Mouse (Mus musculus) spleen, adult 12 weeks (tissue): ENCODE measurements around the gene Rpa1.
"Not testable (repeated sequence)": the region's sequence is repeated elsewhere in the genome, so short reads cannot be mapped to it uniquely, and the experiment has no call there.

ENCODE experiments used
- DNase-seq: peaks from one replicate; pipeline ENCODE4 v3.0.0; 2022; ENCODE audit warnings: low spot score

The Rpa1 gene

DNA sequence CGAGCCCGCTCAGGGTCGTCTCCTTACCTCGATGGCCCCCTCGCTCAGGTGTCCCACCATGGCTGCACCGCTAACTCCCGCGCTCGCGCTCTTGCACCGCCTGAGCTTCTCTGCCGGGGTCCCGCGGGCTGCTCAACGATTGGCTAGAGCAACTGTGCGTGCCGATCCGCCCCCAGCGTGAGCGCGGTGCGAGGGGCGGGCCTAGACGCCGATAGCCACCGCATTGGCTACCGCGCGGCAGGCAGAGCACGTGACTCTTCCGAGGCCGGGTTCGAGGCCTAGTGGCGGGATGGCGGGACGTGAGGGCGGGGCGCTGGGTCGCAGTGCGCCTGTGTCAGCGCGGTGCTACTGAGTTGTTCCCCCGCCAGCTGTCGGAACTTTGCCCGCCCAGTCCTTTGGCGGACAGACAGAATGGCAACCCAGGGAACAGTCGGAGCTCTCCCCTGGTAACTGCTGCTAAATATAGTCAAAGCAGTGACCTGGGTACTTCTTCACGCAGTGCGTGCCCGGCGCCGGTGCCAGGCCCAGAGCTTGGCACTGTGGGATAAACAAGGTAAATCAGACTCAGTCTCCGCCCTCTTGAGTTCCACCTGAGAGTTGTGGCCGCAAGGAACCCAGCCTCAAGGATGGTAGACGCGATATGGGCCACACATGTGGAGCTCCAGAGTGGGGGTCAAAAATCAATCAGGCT lies at the start of gene Rpa1, which contains the start of gene Smyd4:
TSS of gene Rpa1 (minus strand) at position 126 of the 691 bp plus-strand sequence.
TSS of gene Smyd4 (plus strand) at position 235 of the 691 bp plus-strand sequence.
- peak; percentile 91 for DNase-seq

DNA sequence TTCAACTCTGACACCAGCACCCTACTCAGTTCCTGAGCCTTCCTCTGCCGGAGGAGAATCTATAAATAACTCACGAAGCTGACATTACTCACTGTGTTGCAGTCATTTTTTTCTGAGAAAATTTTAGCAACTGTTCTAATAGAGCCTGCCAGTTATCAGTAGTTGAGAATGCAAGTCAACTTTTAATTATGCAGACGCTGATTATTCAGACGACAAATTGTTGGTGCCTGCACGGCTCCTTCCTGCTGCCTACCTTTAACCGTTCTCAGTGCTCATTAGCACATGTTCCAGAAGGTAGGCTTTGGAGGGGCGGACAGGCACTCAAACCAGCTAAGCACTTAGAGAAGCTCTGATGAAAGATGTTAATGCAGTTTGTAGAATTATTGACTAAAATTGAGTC lies 49.3 kb upstream of the Rpa1 start:
- DNase-seq = no peak

DNA sequence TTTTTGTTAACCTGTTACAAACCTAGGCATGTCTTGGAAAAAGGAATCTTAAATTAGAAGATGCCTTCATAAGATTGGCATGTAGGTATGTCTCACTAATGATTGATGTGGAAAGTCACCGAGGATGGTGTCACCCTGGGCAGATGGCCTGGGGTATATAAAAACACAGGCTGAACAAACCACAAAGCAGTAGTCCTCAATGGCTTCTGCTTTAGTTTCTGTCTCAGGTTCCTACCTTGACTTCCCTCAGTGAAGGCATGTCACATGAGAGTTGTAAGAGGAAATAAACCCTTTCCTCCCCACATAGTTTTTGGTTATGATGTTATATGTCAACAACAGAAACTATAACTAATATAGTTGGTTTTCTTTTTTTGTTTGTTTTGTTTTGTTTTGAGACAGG lies 47.5 kb upstream of the Rpa1 start:
- DNase-seq = no peak

DNA sequence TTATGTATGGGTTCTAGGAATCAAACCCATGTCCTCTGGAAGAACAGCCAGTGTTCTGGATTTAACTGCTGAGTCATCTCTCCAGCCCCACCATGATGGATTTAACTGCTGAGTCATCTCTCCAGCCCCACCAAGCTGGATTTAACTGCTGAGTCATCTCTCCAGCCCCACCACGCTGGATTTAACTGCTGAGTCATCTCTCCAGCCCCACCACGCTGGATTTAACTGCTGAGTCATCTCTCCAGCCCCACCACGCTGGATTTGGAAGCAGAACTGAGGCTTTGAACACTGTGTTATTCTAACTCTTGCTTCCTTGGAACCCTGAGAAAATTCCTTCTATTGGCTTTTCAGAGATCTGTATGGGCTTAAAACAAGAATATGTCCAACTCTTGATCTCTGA lies 35.4 kb upstream of the Rpa1 start:
- not testable (repeated sequence) for DNase-seq

DNA sequence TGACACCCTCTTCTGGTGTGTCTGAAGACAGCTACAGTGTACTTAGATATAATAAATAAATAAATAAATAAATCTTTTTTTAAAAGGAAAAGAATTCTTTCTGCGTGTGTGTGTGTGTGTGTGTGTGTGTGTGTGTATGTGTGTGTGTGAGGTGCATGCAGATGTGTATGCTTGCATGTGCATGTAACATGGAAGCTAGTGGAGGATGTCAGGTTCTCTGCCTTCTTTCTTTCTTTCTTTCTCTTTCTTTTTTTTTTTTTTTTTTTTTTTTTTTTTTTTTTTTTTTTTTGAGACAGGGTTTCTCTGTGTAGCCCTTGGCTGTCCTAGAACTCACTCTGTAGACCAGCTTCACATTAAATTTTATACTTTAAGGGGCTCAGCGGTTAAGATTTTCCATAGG lies 30.7 kb upstream of the Rpa1 start:
- not testable (repeated sequence) for DNase-seq

DNA sequence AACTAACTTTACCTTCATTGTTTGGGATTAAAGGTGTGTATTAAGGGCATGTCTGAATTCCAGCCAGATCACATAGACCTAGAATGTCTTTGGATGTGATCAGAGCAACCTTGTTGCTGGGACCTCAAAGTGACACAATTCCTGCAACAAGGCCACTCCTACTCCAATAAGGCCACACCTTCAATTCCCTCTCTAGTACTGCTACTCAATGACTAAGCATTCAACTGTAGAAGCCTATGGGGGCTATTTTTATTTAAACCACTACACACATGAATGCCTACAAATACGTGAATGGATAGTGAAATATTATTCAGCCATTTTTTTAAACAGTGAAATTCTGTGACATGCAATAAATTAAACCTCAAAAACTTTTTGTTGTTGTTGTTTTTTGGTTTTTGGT lies 29.0 kb upstream of the Rpa1 start:
- no peak for DNase-seq

DNA sequence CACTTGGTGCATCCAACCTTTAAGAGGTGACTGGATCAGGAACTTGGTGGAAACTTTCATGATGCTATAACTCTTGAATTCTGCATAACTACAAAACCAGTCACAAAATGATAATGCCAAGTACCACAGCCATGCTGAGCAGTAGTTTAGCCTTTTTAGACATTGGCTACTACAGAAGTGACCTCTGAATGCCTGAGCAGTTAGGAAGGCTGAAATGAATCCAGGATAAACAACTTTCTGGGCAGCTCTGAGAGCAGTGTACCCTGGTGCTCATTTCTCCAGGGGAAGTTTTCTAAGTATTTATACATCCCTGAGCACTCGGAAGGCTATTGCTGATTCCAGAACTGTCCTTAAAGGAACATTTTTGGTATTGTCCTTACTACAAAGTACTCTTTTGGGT lies 7.4 kb upstream of the Rpa1 start:
- DNase-seq = no peak

DNA sequence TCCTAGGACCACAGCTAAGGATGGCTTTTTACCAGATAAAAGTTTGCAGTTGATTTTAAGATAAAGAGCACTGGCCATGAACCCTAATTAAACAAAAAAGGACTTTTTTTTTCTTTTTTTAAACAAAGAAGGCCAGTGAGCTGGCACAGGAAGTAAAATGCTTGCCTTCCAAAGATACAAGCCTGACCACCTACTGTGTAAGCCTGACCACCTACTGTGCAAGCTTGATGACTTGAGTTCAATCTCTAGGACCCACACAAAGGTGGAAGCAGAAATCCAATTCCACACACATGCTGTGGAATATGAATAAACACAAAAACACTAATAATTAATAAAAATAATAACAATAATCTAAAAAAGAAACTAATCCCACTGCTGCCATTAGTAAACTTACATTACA lies 3.1 kb upstream of the Rpa1 start:
- no peak for DNase-seq

DNA sequence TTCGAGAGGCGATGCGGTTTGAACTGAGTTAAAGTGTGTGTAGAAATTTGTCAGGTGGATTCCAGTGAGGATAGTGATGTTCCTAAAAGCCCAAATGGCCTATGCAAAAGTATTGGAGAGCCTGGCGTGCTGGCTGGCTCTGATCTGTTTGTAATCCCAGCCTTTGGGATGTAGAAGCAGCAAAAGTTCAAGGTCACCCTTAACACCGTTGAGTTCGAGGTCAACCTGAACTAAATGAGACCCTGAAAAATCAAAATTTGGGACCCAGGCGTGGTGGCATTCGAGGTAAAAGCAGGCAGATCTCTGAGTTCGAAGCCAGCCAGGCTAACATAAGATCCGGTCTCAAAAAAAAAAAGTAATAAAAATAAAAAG lies 752 bp upstream of the Rpa1 start:
- DNase-seq = no peak

DNA sequence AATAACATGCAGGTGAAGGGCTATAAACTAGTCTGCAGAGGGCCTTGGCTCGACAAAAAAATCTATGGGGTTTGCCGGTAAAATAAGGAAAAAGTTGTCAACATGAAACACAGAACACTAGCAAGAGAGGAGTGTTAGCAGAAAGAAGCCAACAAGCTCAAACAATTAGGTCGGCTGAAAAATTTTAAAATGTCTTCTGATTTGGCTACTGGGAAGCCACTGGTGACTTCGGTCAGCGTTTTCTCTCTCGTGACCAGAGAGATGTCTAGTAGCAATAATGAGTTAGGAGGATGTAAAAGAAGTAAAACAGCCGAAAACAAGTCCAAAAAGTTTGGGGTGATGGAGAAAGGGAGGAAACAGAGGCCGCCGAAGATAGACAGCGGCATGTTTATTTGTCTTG lies 528 bp downstream of the Rpa1 start:
- no peak for DNase-seq

DNA sequence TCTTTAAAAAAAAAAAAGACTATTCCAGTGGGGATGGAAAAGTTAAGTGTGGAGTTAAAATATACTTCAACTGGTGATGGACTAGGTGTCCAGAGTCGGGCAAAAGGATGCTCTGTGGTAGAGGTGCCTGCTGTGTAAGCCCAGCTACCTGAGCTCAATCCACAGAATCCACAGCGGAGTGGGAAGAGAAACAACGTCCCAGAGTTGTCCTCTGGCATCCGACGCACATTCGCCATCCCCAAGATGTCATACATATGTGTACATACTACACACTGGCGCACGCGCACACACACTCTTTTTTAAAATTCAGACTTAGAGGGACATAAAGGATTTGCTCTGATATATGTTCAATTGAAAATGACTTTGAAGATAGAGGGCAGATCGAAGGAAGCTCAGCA lies 937 bp downstream of the Rpa1 start:
- DNase-seq = no peak

DNA sequence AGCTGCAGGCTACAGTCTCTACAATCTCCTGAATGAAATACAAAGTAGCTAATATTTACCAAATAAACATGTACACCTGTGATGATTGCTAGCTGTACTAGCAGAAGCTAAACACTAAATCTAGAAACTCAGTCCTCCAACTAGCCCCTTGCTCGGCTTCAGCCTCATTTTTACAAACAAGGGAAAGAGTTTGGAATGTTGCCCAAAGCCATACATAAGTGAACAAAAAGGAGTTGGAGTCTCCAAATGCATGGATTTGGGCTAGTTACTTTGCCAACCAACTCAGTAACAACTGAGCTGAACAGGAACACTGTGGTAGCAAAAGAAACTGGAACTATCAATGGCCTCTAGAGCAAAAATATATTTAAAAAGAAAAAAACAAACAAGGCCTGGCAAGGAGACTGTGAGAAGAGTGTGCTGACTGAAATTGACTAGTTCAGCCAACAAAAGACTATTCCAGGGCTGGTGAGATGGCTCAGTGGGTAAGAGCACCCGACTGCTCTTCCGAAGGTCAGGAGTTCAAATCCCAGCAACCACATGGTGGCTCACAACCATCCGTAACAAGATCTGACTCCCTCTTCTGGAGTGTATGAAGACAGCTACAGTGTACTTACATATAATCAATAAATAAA lies 1.5 kb downstream of the Rpa1 start:
- no peak for DNase-seq

DNA sequence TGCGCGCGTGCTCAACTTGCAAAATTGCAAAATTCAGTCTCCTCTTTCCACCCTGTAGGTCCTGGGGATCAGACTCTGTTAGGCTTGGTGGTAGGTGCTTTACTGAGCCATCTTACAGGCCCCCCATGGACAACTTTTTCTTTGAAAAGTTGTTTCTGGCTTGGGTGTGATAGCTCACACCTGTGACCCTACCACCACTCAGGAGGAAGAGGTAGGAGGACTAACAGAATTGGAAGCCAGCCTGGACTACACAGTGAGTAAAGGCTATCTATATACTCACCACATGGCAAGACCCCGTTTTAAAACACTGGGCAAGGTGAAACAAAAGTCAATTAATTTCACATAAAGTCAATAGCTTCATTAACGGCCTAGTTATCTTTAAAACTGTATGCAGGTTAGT lies 3.4 kb downstream of the Rpa1 start:
- DNase-seq = no peak

DNA sequence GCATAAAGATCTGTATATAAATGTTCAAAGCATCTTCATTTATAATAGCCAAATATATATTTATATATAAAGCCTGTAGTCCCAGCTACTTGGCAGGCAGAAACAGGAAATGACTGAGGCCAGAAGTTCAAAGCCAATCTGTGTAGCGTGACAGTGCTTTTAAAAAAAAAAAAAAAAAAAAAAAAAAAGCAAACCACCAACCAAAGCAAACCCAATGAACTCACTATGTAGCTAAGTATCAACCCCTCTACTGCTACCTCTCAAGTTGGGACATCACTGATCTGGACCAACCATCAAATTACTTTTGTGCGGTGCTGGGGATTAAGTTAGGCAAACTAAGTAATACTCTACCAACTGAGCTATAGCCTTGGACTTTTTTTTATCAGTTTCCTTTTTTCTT lies 4.0 kb downstream of the Rpa1 start:
- no peak for DNase-seq

DNA sequence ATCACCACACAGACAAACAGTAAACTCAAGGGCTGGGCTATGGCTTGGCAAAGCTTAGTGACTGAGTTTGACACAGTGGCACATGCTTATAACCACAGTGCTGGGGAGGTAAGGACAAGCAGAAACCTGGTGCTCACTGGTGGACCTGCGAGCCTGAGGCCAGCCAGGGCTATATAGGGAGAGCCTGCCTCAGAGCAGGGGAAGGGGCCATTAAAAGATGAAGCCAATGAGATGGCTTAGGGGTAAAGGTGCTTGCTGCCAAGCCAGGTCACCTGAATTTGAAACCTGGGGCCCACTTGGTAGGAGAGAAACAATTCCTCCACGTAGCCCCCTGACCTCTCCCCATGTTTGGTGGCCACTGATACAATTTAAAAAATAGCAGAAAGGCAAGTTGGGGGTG lies 5.0 kb downstream of the Rpa1 start:
- DNase-seq = no peak

DNA sequence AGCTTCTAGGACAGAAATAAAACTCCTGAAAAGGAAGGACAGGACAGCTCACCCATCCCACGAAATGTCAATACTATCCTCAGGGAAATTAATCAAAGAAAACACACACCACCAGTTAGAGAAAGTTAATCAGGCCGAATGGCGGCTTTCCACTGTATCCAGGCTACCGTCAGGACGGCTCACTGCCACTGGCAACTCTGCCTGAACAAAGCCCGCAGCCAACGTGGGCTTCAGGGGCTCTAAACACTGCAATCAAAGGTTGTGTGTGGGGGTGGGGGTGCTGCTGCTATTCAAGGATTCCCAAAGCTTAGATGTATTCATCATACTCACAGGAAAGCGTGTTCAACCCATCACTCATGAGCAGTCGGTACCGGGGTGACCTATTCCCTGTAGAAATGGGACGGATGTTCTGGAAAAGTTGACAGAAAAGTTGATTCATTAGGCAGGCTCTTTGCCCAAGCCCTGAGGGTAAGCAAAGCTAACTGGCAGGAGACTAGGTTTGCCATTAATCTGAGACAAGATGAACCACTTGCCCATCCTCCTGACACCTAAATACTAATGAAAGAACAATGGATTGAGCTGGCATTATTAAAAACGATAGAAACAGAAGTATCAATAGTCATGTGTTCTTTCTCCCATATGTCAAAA lies 7.3 kb downstream of the Rpa1 start:
- no peak for DNase-seq

DNA sequence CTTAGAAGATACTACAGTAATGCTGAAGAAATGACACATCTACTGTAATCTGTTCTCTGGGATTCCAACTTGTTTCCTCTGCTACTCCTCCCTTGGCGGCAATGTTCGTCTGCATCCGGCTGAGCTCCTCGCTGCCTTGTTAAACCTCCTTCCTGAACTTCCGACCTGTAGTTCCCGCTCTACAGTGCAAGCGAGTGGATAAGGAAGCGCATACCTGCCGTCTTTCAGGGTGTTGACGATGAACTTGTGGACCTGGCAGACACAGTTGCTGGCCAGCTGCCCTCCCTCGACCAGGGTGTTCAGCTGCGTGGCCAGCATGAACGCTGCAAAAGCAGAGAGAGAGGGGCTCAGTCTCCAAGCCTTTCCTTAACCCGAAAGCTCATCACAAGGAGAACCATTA lies 8.0 kb downstream of the Rpa1 start:
- DNase-seq = no peak

DNA sequence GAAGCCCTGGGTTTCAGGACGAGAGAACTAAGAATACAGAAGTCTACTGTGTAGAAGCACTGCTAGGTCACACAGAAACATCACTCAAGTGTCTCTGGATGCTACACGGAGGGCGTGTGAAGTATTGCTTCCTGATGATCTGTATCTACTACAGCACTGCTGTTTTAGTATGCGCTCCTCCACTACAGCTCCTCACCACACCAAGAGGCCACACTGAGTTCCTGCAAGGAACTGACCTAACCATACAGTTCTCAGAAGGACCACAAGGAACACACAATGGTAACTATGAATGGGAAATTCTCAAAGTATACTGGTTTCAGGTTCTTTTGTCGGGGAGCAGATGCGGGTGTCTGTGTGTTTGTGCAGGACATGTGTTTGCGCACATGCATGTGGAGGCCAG lies 10.9 kb downstream of the Rpa1 start:
- DNase-seq = no peak

DNA sequence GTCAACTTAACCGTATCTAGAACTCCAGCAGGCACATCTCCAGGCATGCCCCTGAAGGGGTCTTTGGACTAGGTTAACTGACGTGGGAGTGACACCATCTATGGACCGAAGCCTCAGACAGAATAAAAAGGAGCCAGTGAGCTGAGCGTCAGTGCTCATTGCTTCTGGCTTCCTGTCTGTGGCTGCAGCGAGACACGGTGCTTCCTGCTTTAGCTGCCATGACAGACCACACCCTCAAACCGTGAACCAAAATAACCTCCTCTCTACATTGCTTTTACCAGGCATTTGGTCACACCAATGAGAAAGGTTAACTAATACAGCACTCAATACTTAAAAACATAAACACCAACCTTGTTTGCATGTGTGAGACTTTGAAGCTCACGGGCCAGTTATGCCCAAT lies 11.4 kb downstream of the Rpa1 start:
- DNase-seq = no peak

DNA sequence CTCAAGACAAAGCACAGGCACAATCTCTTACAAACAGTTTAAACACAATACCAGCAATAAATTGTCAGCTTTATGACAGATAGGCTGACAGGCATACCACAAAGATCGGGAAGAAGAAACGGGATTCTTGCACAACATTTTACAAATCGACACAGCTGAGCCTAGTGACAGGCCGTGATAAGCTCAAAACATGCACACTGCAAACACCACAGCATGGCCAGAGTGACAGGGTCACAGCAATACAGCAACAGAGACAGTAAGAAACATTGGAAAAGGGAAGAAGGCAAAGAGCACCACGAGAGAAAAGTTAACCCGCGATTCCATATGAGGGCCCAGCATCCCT lies 22.2 kb downstream of the Rpa1 start:
- no peak for DNase-seq

DNA sequence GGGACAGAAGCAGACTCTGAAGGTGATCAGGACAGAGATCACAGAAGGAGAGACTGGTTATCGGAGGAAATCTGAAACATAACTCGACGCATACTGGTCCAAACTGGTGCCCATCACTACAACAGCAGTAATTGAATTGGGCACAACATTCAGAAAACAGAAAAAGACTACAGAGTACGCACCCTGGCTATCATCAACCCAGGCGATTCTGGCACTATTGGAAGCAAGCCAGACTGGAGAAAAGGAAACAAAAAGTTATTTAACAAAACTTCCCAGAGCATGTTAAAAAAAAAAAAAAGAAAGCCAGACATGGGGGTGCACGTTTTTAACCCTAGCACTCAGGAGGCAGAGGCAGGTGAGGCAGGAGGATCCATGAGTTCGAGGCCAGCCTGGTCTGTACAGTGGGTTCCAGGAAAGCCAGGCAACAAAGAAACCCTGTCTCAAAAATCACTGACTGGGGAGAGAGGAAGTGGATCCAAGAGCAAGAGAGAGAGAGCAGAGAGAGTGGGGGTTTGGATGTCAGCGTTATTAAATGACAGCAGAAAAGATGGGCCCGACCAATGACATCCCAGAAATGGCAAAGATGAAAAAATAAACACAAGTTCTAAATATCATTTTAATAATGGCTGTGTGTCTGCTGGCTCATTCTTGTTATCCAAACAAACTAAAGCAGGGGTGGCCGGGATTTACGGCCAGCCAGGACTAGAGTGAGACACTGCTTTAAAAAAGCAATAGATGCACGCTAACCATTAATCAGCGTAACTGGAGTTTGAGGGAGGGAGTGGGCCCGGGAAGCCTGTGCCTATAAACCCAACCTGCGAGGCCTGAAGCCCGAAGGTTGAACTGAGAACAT lies 22.8 kb downstream of the Rpa1 start:
- no peak for DNase-seq

DNA sequence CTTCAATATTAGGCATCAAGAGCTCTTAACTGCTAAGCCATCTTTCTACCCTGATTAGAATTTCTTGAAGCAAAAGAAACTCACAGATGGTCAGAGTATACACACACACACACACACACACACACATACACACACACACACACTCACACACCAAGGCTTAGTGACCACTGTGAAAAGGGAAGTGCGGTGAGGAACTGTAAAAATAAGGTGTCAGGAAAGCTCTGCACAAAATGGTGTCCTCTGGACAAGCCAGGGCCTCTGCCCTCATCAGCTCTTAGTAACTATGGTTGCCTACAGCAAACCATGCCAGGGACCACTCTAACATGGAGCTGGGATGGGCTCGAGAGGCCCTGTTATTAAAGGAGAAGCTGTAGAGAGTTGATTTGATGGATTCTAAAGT lies 23.7 kb downstream of the Rpa1 start:
- no peak for DNase-seq

DNA sequence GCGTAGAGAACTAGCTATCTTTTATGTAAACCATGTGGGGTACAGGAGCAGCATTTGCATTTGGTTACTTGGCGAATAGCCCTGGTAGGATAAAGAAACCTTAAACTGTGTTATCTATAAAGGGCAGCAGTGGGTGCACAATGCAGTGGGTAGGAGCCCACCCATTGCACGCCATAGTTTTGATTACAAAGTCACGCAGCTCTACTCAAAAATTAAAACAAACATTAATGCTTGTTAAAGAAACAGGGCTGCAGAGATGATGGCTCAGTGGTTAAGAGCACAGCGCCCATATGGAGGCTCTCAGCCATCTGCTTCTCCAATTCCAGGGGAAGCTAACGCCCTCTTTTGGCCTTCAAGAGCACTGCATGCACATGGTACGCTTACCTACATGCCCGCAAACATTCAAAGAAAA lies 24.8 kb downstream of the Rpa1 start:
- no peak for DNase-seq
